Mouse (Mus musculus) liver, embryonic 14.5 days (tissue): ENCODE results near the gene Stat4. TPM values are rescaled to one million over a fixed set of nuclear protein-coding genes. Genes with fewer than 3 reads are reported as not detected.
A peak's percentile ranks its signal among the peaks of the same experiment; 100 is the strongest.

Source experiments
- ATAC-seq: fragments of 200-750 bp; cut with Nextera tagmentation; 2 replicates; pipeline ENCODE4 v1.8.0; 2017; ENCODE audit warnings: moderate number of reproducible peaks, mild to moderate bottlenecking, moderate library complexity; ENCODE audit not compliant: insufficient read depth
- DNase-seq, 3 experiments: peaks; one replicate each; pipeline ENCODE4 v3.0.0-alpha.2; 2012 to 2013; ENCODE audit warnings: low read depth in 3 of 3, low spot score in 3 of 3
- H3K27ac ChIP-seq: fragments of 300-500 bp; sonication (generic); 2 replicates; pipeline ENCODE4 v1.5.1; 2014; ENCODE audit warnings: moderate library complexity, mild to moderate bottlenecking, control low read depth, inconsistent platforms
- H3K27me3 ChIP-seq: fragments of 300-500 bp; sonication (generic); 2 replicates; pipeline ENCODE4 v1.6.1; 2014; ENCODE audit warnings: mild to moderate bottlenecking, low read length, moderate library complexity; ENCODE audit not compliant: control insufficient read depth, insufficient read depth
- H3K36me3 ChIP-seq: fragments of 300-500 bp; sonication (generic); replicated peaks from 2 replicates; pipeline ENCODE4 v1.6.1; 2014; ENCODE audit warnings: low read depth; ENCODE audit not compliant: control insufficient read depth, insufficient read depth
- H3K4me1 ChIP-seq, 2 experiments: fragments of 200-500 bp in 1 of 2; fragments of 300-500 bp in 1 of 2; sonication (generic) in 1 of 2; replicated peaks; 2 replicates each; pipeline ENCODE4 v1.6.1; 2012 to 2014; ENCODE audit warnings: antibody characterized with exemption in 1 of 2, inconsistent platforms in 1 of 2, low read length in 1 of 2; ENCODE audit not compliant: control insufficient read depth in 2 of 2, insufficient read depth in 2 of 2
- H3K4me2 ChIP-seq: fragments of 300-500 bp; sonication (generic); 2 replicates; pipeline ENCODE4 v1.6.1; 2014; ENCODE audit warnings: low read depth, mild to moderate bottlenecking, control low read depth, moderate library complexity
- H3K4me3 ChIP-seq, 2 experiments: fragments of 200-500 bp in 1 of 2; fragments of 300-500 bp in 1 of 2; sonication (generic) in 1 of 2; 2 replicates each; pipeline ENCODE4 v1.5.1; 2012 to 2014; ENCODE audit warnings: low read depth in 2 of 2, low read length in 2 of 2, mild to moderate bottlenecking in 2 of 2, control low read depth in 1 of 2, inconsistent platforms in 1 of 2, moderate library complexity in 1 of 2; ENCODE audit not compliant: insufficient read depth in 1 of 2
- H3K9ac ChIP-seq: fragments of 300-500 bp; sonication (generic); replicated peaks from 2 replicates; pipeline ENCODE4 v1.6.1; 2014; ENCODE audit warnings: mild to moderate bottlenecking, control low read depth, moderate library complexity
- H3K9me3 ChIP-seq: fragments of 300-500 bp; sonication (generic); 2 replicates; pipeline ENCODE4 v1.6.1; 2016; ENCODE audit warnings: low read length, mixed read lengths; ENCODE audit not compliant: control insufficient read depth
- CTCF ChIP-seq: IDR thresholded peaks from 2 replicates; pipeline ENCODE4 v1.5.1; 2016; ENCODE audit warnings: antibody characterized with exemption, low read depth, control low read depth
- EP300 ChIP-seq: IDR thresholded peaks from 2 replicates; pipeline ENCODE4 v1.6.1; 2016; ENCODE audit warnings: antibody characterized with exemption, low read depth
- WGBS: fragments of 180-500 bp; shearing (Covaris S2); extraction: QIAGEN DNeasy Blood & Tissue Kit; methylation state at CpG from one replicate; pipeline ENCODE4 v1.1.7; 2014; ENCODE audit not compliant: insufficient replicate concordance; 5-methylcytosine and 5-hydroxymethylcytosine counted together
- polyA plus RNA-seq, 2 experiments: library from polyadenylated mRNA; depleted of rRNA in 1 of 2; stranded (reverse) in 1 of 2; unstranded in 1 of 2; fragments of >200 nt; fragmentation: Nextera tagmentation in 1 of 2; extraction: Ambion mirVana in 1 of 2; gene quantifications; 2 replicates each; pipeline versions ENCODE4 v1.2.1 to v1.2.3; 2012 to 2014

The Stat4 gene
- polyA plus RNA-seq, 2 experiments, result 0.42 to 1.5 TPM

GRCm38 (mm10) chr1:52143191-52143590 lies 156.2 kb downstream of the Stat4 start:
- Histone ChIP-seq H3K36me3 (peaks cover 5% of the 10 kb centered on the region), H3K4me1 (no peaks in the 10 kb centered on the region), H3K9me3 (no peaks in the 10 kb centered on the region), H3K4me2 (no peak overlapping the region), H3K4me3 (no peak overlapping the region), H3K9ac (no peak overlapping the region), H3K27ac (no peak overlapping the region), H3K27me3 (no peaks in the 10 kb centered on the region)
- 60% methylated on average over 4 of the region's 4 CpGs for WGBS
- no peak for DNase-seq
- TF ChIP-seq CTCF (no peak), EP300 (no peak)
- ATAC-seq, result no peak

- Histone ChIP-seq H3K27ac (no peak overlapping the region), H3K4me2 (no peak overlapping the region), H3K9me3 (no peaks in the 10 kb centered on the region), H3K9ac (no peak overlapping the region), H3K36me3 (peaks cover 5% of the 10 kb centered on the region), H3K4me1 (no peaks in the 10 kb centered on the region), H3K4me3 (no peak overlapping the region), H3K27me3 (no peaks in the 10 kb centered on the region)
- ATAC-seq, result no peak
- WGBS, result 83% methylated on average over 7 of the region's 7 CpGs
- no peak for DNase-seq
- no peak for TF ChIP-seq EP300
Measured at GRCm38 (mm10) chr1:52143596-52144156, 156.7 kb downstream of the Stat4 start.

DNA sequence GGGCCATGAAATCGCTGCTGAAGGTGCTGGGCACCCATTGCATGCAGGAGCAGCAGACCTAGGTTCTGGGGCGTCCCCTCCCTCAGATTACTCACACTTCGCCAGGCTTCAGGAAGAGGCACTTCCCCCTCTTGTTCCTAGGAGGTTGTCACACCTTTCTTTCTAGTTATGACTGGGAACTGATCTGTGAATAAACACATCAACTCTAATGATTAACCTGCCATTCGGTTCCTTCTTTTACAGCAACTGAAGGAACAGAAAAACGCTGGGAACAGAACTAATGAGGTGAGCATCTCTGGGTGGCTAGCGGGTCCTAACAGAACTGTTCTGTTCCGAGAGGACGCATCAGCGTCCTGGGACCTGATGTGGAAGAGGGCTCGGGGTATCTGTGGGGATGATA lies 158.0 kb downstream of the Stat4 start:
- DNase-seq (no peak), ATAC-seq (no peak)
- no peaks in the 10 kb centered on the region for H3K9me3 ChIP-seq
- H3K9ac ChIP-seq, result no peak overlapping the region
- TF ChIP-seq CTCF (no peak), EP300 (no peak)
- H3K4me3 ChIP-seq, result no peak overlapping the region
- 75% methylated on average over 10 of the region's 10 CpGs for WGBS
- H3K36me3 ChIP-seq, result peaks cover 5% of the 10 kb centered on the region
- H3K4me1 ChIP-seq, result peaks cover 0 to 4% of the 10 kb centered on the region in 2 experiments; a peak in 2 of 4 replicates
- H3K27me3 ChIP-seq, result no peaks in the 10 kb centered on the region
- H3K27ac ChIP-seq, result no peak overlapping the region
- no peak overlapping the region for H3K4me2 ChIP-seq

GRCm38 (mm10) chr1:52146214-52146970 lies 159.4 kb downstream of the Stat4 start:
- H3K36me3 ChIP-seq, result peaks cover 4% of the 10 kb centered on the region
- DNase-seq, result peak in 1 of 3 experiments; percentile 14
- 50% methylated on average over 12 of the region's 12 CpGs for WGBS

DNA sequence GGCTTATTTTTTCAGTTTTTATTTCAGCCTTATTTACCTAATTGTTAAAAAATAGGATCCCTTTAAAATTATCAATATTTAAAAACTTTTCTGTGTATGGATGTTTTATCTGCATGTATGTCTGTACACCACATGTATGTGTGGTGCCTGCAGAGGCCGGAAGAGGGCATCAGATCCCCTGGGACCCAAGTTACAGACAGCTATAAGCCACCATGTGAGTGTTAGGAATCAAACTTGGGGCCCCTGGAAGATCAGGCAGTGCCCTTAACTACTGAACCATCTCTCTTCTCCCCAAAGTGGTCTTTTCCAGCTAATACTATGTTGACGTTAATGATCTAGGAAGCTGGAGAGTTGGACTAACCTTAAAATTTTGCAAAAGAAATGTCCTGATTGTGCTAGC lies 160.5 kb downstream of the Stat4 start:
- 74% methylated on average over 2 of the region's 2 CpGs for WGBS
- H3K4me1 ChIP-seq, result peaks cover 8 to 11% of the 10 kb centered on the region in 2 experiments
- TF ChIP-seq EP300, result no peak
- no peak for TF ChIP-seq CTCF
- H3K4me2 ChIP-seq, result no peak overlapping the region
- no peak for DNase-seq
- no peak overlapping the region for H3K27ac ChIP-seq
- no peak overlapping the region for H3K4me3 ChIP-seq
- peaks cover 8% of the 10 kb centered on the region for H3K36me3 ChIP-seq
- no peaks in the 10 kb centered on the region for H3K27me3 ChIP-seq
- H3K9ac ChIP-seq, result no peak overlapping the region
- no peak for ATAC-seq
- H3K9me3 ChIP-seq, result no peaks in the 10 kb centered on the region

More at GRCm38 (mm10) chr1:52146214-52146970, 159.4 kb downstream of the Stat4 start:
- no peak overlapping the region for H3K27ac ChIP-seq
- H3K9ac ChIP-seq, result no peak overlapping the region
- H3K9me3 ChIP-seq, result no peaks in the 10 kb centered on the region
- H3K4me3 ChIP-seq, result no peak overlapping the region
- no peak overlapping the region for H3K4me2 ChIP-seq
- peaks cover 8 to 11% of the 10 kb centered on the region in 2 experiments for H3K4me1 ChIP-seq
- no peaks in the 10 kb centered on the region for H3K27me3 ChIP-seq
- ATAC-seq, result no peak
- peak; percentile 77 for TF ChIP-seq CTCF
- TF ChIP-seq EP300, result no peak
